Mouse (Mus musculus) testis, postnatal 14 days (tissue): ENCODE data around the gene Prim2.
"Not testable (repeated sequence)": the region's sequence is repeated elsewhere in the genome, so short reads cannot be mapped to it uniquely, and the experiment has no call there.

ENCODE experiments used
- DNase-seq: peaks from one replicate; pipeline ENCODE4 v3.0.0; 2021; ENCODE audit warnings: low spot score

The Prim2 gene

DNA sequence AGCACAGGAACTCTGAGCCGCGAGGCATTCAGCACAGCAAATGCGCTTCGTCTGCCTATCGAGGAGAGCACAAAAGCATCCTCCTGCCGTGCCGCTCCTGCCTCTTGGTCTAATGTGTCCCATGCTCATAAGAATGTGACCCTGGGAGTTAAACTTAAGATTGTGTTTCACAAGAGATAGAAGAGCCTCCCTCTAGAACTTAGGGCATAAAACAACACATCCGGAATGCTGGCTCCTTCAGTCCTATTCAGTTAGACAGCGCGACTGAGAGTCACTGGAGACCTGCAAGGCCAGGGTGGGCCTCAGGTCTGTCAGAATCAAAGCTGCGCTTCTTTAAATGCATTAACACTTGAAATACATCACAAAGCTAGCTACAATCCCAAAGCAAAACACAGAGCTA lies 18.7 kb downstream of the Prim2 start:
- no peak for DNase-seq

GRCm38 (mm10) chr1:33649534-33650108 lies 20.0 kb downstream of the Prim2 start:
- DNase-seq = no peak

- DNase-seq = no peak
These were observed 20.6 kb downstream of the Prim2 start for GRCm38 (mm10) chr1:33649021-33649420.

GRCm38 (mm10) chr1:33647661-33648060 lies 21.9 kb downstream of the Prim2 start:
- no peak for DNase-seq

DNA sequence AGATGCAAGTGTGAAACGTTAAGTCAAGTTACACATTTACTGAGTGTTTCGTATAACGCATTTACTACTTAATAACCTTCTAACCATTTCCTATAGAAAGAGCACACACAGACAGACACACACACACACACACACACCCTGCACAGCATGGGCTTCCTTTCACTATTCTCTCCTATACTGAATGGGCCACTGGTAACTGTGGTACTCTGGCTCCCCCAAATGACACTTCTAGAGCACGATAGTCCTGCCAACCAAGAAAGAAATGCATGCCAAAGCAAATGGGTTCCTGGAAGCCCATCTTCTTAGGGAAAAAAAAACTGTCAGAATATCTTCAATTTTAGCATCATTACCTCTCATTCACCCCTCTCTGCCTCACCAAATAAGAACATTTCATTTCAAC lies 22.4 kb downstream of the Prim2 start:
- DNase-seq = no peak

- DNase-seq = peak; percentile 67
These were observed 23.9 kb downstream of the Prim2 start for GRCm38 (mm10) chr1:33645689-33646088.

- no peak for DNase-seq
These were observed 28.5 kb downstream of the Prim2 start for GRCm38 (mm10) chr1:33641139-33641538.

DNA sequence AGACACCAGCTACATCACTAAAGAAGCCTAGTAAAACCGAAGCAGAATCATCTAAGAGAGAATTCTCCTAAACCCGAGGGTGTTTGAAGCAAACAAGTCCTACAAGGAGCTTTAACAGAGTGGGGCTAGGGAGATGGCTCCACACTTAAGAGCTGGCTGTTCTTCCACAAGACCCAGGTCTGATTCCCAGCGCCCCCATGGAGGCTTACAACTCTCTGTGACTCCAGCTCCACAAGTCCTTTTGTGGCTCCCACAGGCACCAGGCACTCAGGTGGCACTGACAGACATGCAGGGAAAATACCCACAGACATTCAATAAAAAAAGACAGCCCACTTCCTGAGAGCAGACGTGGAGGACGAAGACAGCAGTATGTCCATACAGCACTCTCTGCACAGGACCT lies 29.5 kb downstream of the Prim2 start:
- no peak for DNase-seq

DNA sequence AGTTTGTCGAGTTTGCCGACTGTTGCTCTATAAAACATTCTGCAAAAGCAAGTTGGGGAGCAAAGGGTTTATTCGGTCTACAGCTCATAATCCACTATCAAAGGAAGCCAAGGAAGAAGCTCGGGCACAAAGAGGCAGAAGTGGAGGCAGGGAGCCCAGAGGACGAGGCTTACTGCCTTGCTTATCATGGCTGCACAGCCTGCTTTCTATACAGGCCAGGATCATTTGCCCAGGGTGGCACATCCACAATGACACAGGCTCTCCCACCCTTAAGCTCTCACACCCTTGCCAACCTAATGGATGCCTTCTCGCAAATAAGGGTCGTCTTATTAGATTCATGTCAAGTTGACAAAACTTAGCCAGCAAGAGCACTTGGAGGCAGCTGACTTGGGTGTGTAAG lies 30.4 kb downstream of the Prim2 start:
- DNase-seq = no peak

- peak; percentile 21 for DNase-seq
These were observed 31.8 kb downstream of the Prim2 start for GRCm38 (mm10) chr1:33637827-33638226.

GRCm38 (mm10) chr1:33636421-33637195 lies 33.0 kb downstream of the Prim2 start:
- DNase-seq = no peak

DNA sequence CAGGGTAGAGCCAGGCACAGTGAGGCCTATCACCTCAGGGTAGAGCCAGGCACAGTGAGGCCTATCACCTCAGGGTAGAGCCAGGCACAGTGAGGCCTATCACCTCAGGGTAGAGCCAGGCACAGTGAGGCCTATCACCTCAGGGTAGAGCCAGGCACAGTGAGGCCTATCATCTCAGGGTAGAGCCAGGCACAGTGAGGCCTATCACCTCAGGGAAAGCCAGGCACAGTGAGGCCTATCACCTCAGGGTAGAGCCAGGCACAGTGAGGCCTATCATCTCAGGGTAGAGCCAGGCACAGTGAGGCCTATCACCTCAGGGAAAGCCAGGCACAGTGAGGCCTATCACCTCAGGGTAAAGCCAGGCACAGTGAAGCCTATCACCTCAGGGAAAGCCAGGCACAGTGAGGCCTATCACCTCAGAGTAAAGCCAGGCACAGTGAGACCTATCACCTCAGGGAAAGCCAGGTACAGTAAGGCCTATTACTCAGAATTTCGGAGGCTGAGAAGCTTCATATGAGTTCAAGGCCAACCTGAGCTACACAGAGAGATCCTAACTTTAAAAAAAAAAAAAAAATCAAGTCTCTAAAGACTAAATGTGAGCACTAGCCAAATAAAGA lies 38.5 kb downstream of the Prim2 start:
- not testable (repeated sequence) for DNase-seq

- no peak for DNase-seq
These were observed 41.8 kb downstream of the Prim2 start for GRCm38 (mm10) chr1:33627803-33628202.

GRCm38 (mm10) chr1:33627070-33627469 lies 42.5 kb downstream of the Prim2 start:
- DNase-seq = no peak

DNA sequence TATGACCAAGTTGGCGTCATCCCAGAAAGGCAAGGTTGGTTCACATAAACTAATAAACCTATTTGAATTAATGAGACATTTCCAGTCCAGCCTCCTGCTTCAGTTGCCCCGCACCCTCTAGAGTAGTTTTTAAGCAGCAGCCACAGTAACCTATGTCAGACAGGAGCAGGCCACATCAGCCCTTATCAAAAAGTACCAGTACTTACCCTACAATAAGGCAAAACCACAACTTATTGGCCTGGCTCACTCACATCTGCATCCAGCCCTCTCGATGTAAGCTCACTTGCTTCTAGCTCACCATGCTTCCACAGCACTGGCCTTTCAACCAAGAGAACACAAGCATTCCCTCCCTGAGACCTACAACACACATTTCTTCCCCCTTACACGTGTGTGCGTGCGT lies 44.7 kb downstream of the Prim2 start:
- DNase-seq = no peak

DNA sequence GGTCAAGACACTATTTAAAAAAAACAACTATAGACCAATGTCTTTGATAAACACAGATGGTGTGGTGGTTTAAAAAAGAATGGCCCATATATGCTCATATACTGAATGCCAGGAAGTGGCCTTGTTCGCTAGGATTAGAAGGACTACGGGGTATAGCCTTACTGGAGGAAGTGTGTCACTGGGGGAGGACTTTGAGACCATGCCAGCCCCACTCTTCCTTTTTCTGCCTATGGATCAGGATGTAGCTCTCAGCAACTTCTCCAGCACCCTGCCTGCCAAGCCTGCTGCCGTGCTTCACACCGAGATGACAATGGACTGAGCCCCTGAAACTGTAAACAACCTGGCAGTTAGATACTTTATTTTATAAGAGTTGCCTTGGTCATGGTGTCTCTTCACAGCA lies 45.2 kb downstream of the Prim2 start:
- DNase-seq = no peak

DNA sequence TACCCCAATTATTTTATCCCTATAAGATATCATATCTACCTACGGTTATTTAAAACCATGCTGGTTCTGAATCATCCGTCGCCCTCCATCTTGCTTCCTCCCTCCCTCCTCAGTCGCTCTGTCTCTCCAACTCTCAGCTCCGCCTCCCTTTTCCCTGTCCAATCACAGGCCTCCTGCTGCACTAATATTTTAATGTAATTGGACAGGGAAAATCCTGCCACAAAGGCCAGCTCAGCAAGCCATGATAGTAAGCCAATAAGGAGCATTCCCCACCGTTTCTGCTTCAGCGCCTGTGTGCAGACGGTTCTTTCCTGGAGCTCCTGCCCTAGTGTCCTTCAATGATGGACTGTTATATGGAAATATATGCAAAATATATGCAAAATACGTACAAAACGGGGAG lies 47.8 kb downstream of the Prim2 start:
- no peak for DNase-seq

- no peak for DNase-seq
These were observed 49.4 kb downstream of the Prim2 start for GRCm38 (mm10) chr1:33620091-33620788.

- DNase-seq = not testable (repeated sequence)
These were observed 53.0 kb downstream of the Prim2 start for GRCm38 (mm10) chr1:33616642-33617041.

- DNase-seq = no peak
These were observed 57.5 kb downstream of the Prim2 start for GRCm38 (mm10) chr1:33612100-33612499.

DNA sequence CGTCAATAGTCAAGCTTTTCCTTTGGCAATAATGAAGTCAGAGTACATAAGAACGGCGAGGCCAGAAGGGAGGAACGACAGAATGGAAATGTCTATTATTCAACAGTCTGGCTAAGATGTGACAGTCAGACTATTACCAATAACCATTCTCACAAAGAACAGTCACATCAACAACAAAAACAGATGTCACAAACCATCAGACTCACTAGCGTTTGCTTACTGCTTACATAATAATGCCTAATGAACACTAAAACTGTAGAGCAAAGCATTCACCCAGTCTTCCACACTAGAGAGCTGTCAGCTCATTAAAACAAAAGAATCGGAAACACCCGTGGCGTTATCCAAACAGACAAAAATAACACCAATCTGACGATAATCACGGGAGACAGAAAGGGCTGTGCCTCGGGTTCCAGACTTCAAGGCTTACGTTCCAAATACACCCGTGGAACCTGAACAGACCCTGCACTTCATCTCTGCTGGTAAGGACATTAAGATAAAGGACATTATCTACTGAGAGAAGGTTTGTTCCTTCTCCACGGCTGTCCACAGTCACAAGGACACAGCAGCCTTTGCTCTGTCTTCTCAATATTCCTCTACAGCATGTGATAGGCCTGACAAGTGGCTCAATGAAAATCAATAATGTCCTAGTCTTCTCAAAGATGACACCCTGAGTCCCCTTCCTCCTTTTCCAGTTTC lies 59.4 kb downstream of the Prim2 start:
- DNase-seq = no peak

DNA sequence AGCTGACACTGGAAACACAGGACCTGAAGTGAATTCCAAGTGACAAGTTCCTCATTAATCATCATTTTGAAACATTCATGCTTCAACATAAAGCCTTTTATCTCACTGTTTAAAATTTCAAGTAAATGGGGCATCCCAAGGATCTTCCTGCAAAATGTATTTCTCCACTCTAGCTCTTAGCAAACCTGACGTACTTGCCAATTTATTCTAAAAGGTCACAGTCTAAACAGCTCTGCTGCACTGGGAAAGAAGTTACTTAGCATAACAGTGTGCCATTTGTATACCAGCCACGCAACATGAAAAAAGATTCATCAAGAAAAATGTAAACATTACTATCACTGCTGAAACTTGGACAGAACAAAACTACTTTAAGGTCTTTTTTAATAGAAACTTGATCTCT lies 61.5 kb downstream of the Prim2 start:
- DNase-seq = no peak
